Mouse (Mus musculus): ENCODE results near the gene Pecam1. TPM values are rescaled to one million over a fixed set of nuclear protein-coding genes. Genes with fewer than 3 reads are reported as not detected.

Pecam1 gene
- total and polyA plus RNA-seq, 2 experiments from 2014 or later, result 63.2 to 126 TPM

DNA sequence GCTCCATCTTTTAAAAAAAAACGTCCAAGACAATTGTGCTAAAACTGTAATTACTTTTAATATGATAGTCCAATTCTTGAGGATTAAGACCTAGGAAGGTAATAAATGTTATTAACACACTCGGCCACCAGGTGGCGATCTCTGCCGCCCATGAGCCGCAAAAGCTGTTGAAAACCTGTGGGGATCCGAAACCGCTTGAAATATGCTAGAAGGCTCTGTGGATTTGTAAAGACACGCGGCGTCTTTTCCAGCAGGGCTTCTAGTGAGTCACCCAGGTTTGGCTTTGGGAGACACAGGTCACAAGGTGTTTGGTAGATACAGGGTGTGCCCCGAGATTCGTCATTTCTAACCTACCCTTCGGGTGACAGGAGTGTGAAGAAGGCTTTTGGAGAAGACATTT, 102.1 kb downstream of the Pecam1 start:
- TF ChIP-seq CTCF (IDR thresholded peaks at IDR 0.05; ENCODE audit: low read depth) (peak; percentile 78), EP300 (IDR thresholded peaks at IDR 0.05; ENCODE audit: low read depth) (no peak)
- no peak for ATAC-seq (ENCODE audit: insufficient read depth, low read depth)

DNA sequence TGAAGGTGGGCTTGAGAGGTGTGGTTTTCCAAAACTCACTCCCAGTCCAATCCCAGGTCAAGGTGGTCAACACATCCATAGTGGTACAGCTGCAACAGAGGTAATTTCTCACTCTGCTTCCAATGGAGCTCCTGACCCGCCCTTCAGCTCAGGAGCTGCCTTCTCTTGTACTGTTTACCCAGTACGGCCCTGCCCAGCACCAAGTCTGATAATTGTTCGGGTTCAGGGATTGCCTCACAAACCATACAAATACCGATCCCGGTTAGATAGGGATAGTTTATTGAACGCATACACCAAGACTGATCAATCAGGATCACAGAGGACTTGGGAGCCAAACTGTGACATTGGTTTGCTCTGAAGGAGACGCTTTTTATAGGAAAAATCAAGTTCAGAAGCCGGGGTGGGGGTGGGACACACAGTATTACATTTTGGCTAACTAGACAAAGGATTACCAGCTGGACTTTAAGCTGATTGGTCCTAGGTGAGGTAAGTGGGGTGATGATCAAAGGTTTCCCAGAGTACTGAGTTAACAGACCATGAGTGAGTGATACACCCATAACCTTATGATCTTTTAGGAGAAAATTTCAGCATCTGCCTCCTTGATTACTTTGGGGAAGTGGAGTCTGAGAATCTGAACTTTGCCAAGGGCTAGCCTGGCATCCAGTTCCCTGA, 107.3 kb downstream of the Pecam1 start:
- no peak for TF ChIP-seq CTCF (IDR thresholded peaks at IDR 0.05; ENCODE audit: low read depth)
- no peak for TF ChIP-seq EP300 (IDR thresholded peaks at IDR 0.05; ENCODE audit: low read depth)
- WGBS, result 80% methylated on average over 8 of the region's 8 CpGs
- no peak for ATAC-seq (ENCODE audit: insufficient read depth, low read depth)
- Histone ChIP-seq H3K9ac (replicated peaks; ENCODE audit: low read depth, low read length) (no peak overlapping the region), H3K27ac (ENCODE audit: low read depth) (no peak overlapping the region), H3K27me3 (ENCODE audit: control insufficient read depth, insufficient read depth, low read length) (no peaks in the 10 kb centered on the region), H3K4me2 (ENCODE audit: low read depth, low read length) (no peak overlapping the region), H3K9me3 (replicated peaks; ENCODE audit: control insufficient read depth, low read length) (no peaks in the 10 kb centered on the region; the same call in 1 of the 2 replicates), H3K4me1 (ENCODE audit: control insufficient read depth, insufficient read depth) (peaks cover 4% of the 10 kb centered on the region; the same call in 1 of the 2 replicates), H3K4me3 (ENCODE audit: low read depth, low read length) (no peak overlapping the region), H3K36me3 (replicated peaks; ENCODE audit: control insufficient read depth, insufficient read depth, low read length) (no peaks in the 10 kb centered on the region)
- no peak for DNase-seq (ENCODE audit: low spot score)

More for the DNA sequence above, 102.1 kb downstream of the Pecam1 start:
- H3K36me3 ChIP-seq (replicated peaks; ENCODE audit: control insufficient read depth, insufficient read depth, low read length), result no peaks in the 10 kb centered on the region
- no peak overlapping the region for H3K27ac ChIP-seq (ENCODE audit: low read depth)
- no peaks in the 10 kb centered on the region for H3K4me1 ChIP-seq (ENCODE audit: control insufficient read depth, insufficient read depth)
- H3K4me2 ChIP-seq (ENCODE audit: low read depth, low read length), result no peak overlapping the region
- 23% methylated on average over 13 of the region's 13 CpGs for WGBS
- H3K9ac ChIP-seq (replicated peaks; ENCODE audit: low read depth, low read length), result no peak overlapping the region
- no peak overlapping the region for H3K4me3 ChIP-seq (ENCODE audit: low read depth, low read length)
- H3K9me3 ChIP-seq (replicated peaks; ENCODE audit: control insufficient read depth, low read length), result no peaks in the 10 kb centered on the region; the same call in 1 of the 2 replicates
- peak; percentile 58 for DNase-seq (ENCODE audit: low spot score)
- no peaks in the 10 kb centered on the region for H3K27me3 ChIP-seq (ENCODE audit: control insufficient read depth, insufficient read depth, low read length)

DNA sequence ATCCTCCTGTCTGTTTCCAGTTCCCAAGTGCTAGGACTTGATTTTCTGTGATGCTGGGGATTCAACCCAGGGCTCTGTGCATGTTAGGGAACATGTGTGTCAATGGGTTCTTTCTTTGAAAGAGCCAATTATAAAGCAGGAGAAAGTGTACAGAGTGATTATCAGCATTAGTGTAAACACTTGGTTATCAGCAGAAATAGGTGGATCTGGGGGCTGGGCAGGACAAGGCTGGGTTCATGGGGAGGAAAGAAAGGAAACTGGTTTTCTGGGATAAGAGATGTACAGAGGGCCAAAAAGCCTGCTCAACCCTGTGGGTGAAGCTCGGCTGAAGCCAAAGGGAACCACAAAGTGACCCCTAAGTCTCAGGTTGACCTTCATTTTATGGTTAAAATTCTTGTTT, 108.8 kb downstream of the Pecam1 start:
- Histone ChIP-seq H3K27me3 (ENCODE audit: control insufficient read depth, insufficient read depth, low read length) (no peaks in the 10 kb centered on the region), H3K9ac (replicated peaks; ENCODE audit: low read depth, low read length) (no peak overlapping the region), H3K4me2 (ENCODE audit: low read depth, low read length) (no peak overlapping the region), H3K4me1 (ENCODE audit: control insufficient read depth, insufficient read depth) (peaks cover 4% of the 10 kb centered on the region; the same call in 1 of the 2 replicates), H3K4me3 (ENCODE audit: low read depth, low read length) (no peak overlapping the region), H3K27ac (ENCODE audit: low read depth) (no peak overlapping the region), H3K36me3 (replicated peaks; ENCODE audit: control insufficient read depth, insufficient read depth, low read length) (no peaks in the 10 kb centered on the region), H3K9me3 (replicated peaks; ENCODE audit: control insufficient read depth, low read length) (no peaks in the 10 kb centered on the region; the same call in 1 of the 2 replicates)
- WGBS, result 52% methylated on average over 1 of the region's 1 CpGs
- no peak for ATAC-seq (ENCODE audit: insufficient read depth, low read depth)
- TF ChIP-seq CTCF (IDR thresholded peaks at IDR 0.05; ENCODE audit: low read depth) (no peak), EP300 (IDR thresholded peaks at IDR 0.05; ENCODE audit: low read depth) (no peak)
- DNase-seq (ENCODE audit: low spot score), result no peak

DNA sequence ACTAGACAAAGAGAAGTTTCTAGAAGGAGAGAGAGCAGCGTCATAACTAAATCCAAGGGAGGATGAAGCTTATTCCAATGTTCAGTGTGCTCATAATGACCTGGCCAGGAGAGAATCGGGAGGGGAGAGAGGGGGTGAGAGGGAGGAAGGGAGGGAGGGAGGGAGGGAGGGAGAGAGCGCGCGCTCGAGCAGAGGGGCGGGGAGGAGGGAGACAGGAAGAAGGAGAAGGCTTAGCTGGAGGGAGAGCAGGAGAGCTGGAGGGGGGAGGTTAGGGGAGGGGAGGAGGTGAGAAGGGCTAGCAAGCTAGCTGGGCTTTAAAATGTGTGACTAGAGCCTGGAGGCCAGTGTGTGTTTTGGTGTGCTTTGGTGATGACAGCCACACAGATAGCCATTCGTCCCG, 110.4 kb downstream of the Pecam1 start:
- no peak for TF ChIP-seq CTCF (IDR thresholded peaks at IDR 0.05; ENCODE audit: low read depth)
- TF ChIP-seq EP300 (IDR thresholded peaks at IDR 0.05; ENCODE audit: low read depth), result no peak
- Histone ChIP-seq H3K9me3 (replicated peaks; ENCODE audit: control insufficient read depth, low read length) (no peaks in the 10 kb centered on the region), H3K4me2 (ENCODE audit: low read depth, low read length) (no peak overlapping the region), H3K27me3 (ENCODE audit: control insufficient read depth, insufficient read depth, low read length) (no peaks in the 10 kb centered on the region), H3K4me1 (ENCODE audit: control insufficient read depth, insufficient read depth) (peaks cover 4% of the 10 kb centered on the region; the same call in 1 of the 2 replicates), H3K4me3 (ENCODE audit: low read depth, low read length) (no peak overlapping the region), H3K9ac (replicated peaks; ENCODE audit: low read depth, low read length) (no peak overlapping the region), H3K27ac (ENCODE audit: low read depth) (no peak overlapping the region), H3K36me3 (replicated peaks; ENCODE audit: control insufficient read depth, insufficient read depth, low read length) (no peaks in the 10 kb centered on the region)
- ATAC-seq (ENCODE audit: insufficient read depth, low read depth) (peak; percentile 24; the same call in 1 of the 2 replicates), DNase-seq (ENCODE audit: low spot score) (peak; percentile 31)
- WGBS, result 17% methylated on average over 9 of the region's 9 CpGs

DNA sequence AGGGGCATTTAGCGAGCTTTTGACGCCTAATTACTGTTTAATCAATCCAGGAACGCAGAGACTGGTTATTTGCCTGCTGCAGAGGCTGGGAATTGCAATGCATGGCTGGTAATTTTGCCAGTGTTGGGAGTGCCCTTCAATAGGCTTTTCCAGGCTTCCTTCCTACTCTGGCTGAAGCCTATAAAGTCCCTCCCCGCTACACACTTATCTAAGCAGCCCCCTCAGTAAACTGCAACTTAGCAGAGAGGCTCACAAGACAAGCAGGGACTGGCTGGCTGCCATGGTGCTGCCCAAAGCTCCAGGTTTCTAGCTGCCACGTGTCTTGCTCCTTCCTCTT, 111.1 kb downstream of the Pecam1 start:
- Histone ChIP-seq H3K36me3 (replicated peaks; ENCODE audit: control insufficient read depth, insufficient read depth, low read length) (no peaks in the 10 kb centered on the region), H3K9me3 (replicated peaks; ENCODE audit: control insufficient read depth, low read length) (no peaks in the 10 kb centered on the region), H3K27me3 (ENCODE audit: control insufficient read depth, insufficient read depth, low read length) (no peaks in the 10 kb centered on the region), H3K4me2 (ENCODE audit: low read depth, low read length) (no peak overlapping the region), H3K4me1 (ENCODE audit: control insufficient read depth, insufficient read depth) (peaks cover 4% of the 10 kb centered on the region; the same call in 1 of the 2 replicates), H3K27ac (ENCODE audit: low read depth) (no peak overlapping the region), H3K9ac (replicated peaks; ENCODE audit: low read depth, low read length) (no peak overlapping the region), H3K4me3 (ENCODE audit: low read depth, low read length) (no peak overlapping the region)
- no peak for ATAC-seq (ENCODE audit: insufficient read depth, low read depth)
- 19% methylated on average over 5 of the region's 5 CpGs for WGBS
- DNase-seq (ENCODE audit: low spot score), result no peak
- TF ChIP-seq CTCF (IDR thresholded peaks at IDR 0.05; ENCODE audit: low read depth) (no peak), EP300 (IDR thresholded peaks at IDR 0.05; ENCODE audit: low read depth) (no peak)
